23 mouse cellular contexts compared by ENCODE assay signal in the genomic region with DNA sequence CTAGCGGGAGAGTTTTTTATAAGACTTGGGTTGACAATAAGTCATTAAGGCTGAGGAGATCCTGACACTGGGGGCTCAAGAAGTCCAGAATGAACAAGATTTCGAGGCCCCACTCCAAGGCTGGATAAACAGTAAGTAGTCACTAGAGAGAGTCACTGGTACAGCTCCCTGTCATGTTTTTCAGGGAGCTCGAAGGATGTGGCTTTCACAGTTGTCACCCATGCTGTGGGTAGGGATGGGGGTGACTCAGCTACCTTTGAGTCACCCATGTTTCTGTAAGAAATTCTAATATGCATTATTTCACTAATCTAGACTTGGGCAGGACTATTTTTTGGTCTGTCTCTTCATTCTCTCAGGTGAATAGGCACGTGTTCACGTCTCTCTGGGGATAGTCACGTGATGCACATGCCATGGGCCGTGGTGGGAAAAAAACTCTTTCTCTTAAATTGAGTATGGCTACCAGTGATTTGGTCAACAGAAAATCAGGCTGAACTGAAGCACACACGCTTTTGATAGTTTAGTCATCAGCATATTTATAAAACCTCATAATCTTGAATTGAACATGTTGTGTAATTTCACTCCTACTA. TPM values are rescaled to one million over a fixed set of nuclear protein-coding genes. Genes with fewer than 3 reads are reported as not detected.
DNase-seq lines count a peak whose midpoint lies in the region; TF ChIP-seq lines count a peak whose summit lies in the region.
"Had no signal": no experiment of that assay in that cellular context is flagged by ENCODE, and none has a peak within 500 bp of the region (broad histone marks: within the 10 kb centered on the region; RNA-seq: fewer than 3 reads in every experiment).

No protein-coding gene starts in this region.

- no peak for TF ChIP-seq CTCF in embryonic fibroblast, embryonic 13.5 days (IDR thresholded peaks at IDR 0.05; ENCODE audit: borderline replicate concordance, insufficient read depth, low read length)

- TF ChIP-seq POLR2A in embryonic fibroblast, embryonic 13.5 days (IDR thresholded peaks at IDR 0.05; ENCODE audit: low read depth, low read length) = no peak

- DNase-seq in frontal cortex, postnatal 36 days (ENCODE audit: low spot score in 2 of 2) = peak; percentile 23 to 38
- no peak for DNase-seq in frontal cortex, postnatal 10 days (ENCODE audit: low spot score in 2 of 2)
- peak; percentile 18 for DNase-seq in right cerebral cortex, adult 18-20 months
- DNase-seq in right cerebral cortex, postnatal 14 days = no peak
- peak; percentile 9 to 19 for DNase-seq in right cerebral cortex, postnatal 36 days (ENCODE audit: low spot score in 2 of 2)
- DNase-seq in spleen, postnatal 10 days (ENCODE audit: low spot score in 2 of 2) = no peak
- no peak for DNase-seq in B cell, adult 2 months
- DNase-seq: adrenal gland, adult 8-10 months; cerebellum, adult 11-12 months; cerebellum, postnatal 14 days; gastrocnemius, postnatal 36 days; kidney, adult 11 months; liver; lung, postnatal 10 days; thymus, postnatal 25 days had no signal

- H3K27ac ChIP-seq in embryonic fibroblast, embryonic 13.5 days (ENCODE audit: insufficient read depth, low read length) = peak overlapping the region; percentile 54
- H3K27ac ChIP-seq: forebrain, embryonic 12.5 days; hindbrain, embryonic 10.5 days; hindbrain, postnatal 0 days; kidney, postnatal 0 days; midbrain, embryonic 12.5 days had no signal

- no peaks in the 10 kb centered on the region; the same call in 1 of the 2 replicates for H3K4me1 ChIP-seq in embryonic fibroblast, embryonic 13.5 days (ENCODE audit: control insufficient read depth, insufficient read depth, low read length)
- H3K4me1 ChIP-seq: midbrain, embryonic 12.5 days had no signal

- H3K4me3 ChIP-seq in embryonic fibroblast, embryonic 13.5 days (ENCODE audit: insufficient read depth, low read length) = no peak overlapping the region
- H3K4me3 ChIP-seq: forebrain, embryonic 12.5 days; hindbrain, embryonic 10.5 days; midbrain, embryonic 12.5 days had no signal

RNA-seq across cellular contexts. Expression of gene Cabcoco1, which starts 29.2 kb away (rescaled TPM):
- 0.51 TPM in 1 of 2 replicates, not detected in the other for polyA plus RNA-seq in embryonic fibroblast, embryonic 13.5 days (2011; ENCODE audit: insufficient read length, low read depth, missing spikeins)
- polyA plus RNA-seq: Patski; small intestine, adult 2 months had no signal

Comparison
In these comparisons a context has a peak if more than half of its experiments do, and no peak if none do; other contexts are left out.
1. DNase-seq: peak in frontal cortex, postnatal 36 days (2 of 2), right cerebral cortex, adult 18-20 months (single experiment) and right cerebral cortex, postnatal 36 days (2 of 2); none in frontal cortex, postnatal 10 days (0 of 2), right cerebral cortex, postnatal 14 days (single experiment), spleen, postnatal 10 days (0 of 2) and B cell, adult 2 months (0 of 2).